Mouse (Mus musculus): ENCODE results near the gene Astl. TPM values are rescaled to one million over a fixed set of nuclear protein-coding genes. Genes with fewer than 3 reads are reported as not detected.

Gene Astl
- polyA plus RNA-seq, 1 experiment = 0.01 TPM

DNA sequence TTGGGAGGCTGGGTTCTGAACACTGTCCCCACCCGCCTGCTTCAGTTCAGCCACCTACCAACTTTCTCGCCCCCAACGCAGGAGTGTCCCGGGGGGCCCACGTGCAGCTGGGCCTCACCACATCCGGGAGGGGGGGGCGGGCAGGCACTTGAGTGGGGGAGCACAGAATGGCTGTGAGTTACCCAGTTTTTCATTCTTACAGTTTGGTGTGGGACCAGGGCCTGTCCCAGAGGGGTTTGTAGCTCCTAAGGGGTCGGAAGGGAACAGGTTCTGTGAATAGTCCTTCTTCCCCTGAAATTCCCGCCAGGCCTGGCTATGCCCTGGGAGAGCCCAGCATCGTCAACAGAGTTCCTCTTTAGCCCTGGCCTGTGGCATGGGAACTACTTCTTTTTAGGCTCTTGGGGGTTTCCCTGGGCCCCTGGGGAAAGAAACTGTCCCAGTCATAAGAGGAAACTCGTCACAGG is 3.3 kb upstream of the Astl start:
- Histone ChIP-seq H3ac (ENCODE audit: control insufficient read depth, insufficient read length) (no peak overlapping the region), H3K27me3 (ENCODE audit: control insufficient read depth, insufficient read depth, insufficient read length) (no peaks in the 10 kb centered on the region), H3K36me3 (ENCODE audit: control insufficient read depth, insufficient read depth) (no peaks in the 10 kb centered on the region), H3K4me3 (peak overlapping the region; percentile 29), H3K4me2 (ENCODE audit: low read depth) (peak overlapping the region; percentile 3), H3K79me2 (ENCODE audit: control insufficient read depth, insufficient read depth) (no peaks in the 10 kb centered on the region)
- TF ChIP-seq POLR2A (IDR thresholded peaks at IDR 0.05; ENCODE audit: insufficient read length, low read depth) (no peak), E2F4 (IDR thresholded peaks at IDR 0.05; ENCODE audit: insufficient read depth) (no peak), POLR2AphosphoS2 (IDR thresholded peaks at IDR 0.05; ENCODE audit: insufficient read length, low read depth) (no peak), TCF3 (IDR thresholded peaks at IDR 0.05; ENCODE audit: insufficient read length, low read depth) (no peak), USF1 (IDR thresholded peaks at IDR 0.05; ENCODE audit: low read depth) (no peak), REST (IDR thresholded peaks at IDR 0.05; ENCODE audit: insufficient read depth, insufficient read length) (no peak), CEBPB (IDR thresholded peaks at IDR 0.05; ENCODE audit: insufficient read depth, poor library complexity, severe bottlenecking) (no peak), TCF12 (IDR thresholded peaks at IDR 0.05; ENCODE audit: insufficient read depth, poor library complexity, severe bottlenecking) (no peak), MYOD1 (IDR thresholded peaks at IDR 0.05; ENCODE audit: control insufficient read depth in 1 of 3, insufficient read length in 2 of 3, low read depth in 2 of 3) (no peak), SRF (IDR thresholded peaks at IDR 0.05; ENCODE audit: control insufficient read depth, insufficient read length, low read depth) (no peak), MAX (IDR thresholded peaks at IDR 0.05; ENCODE audit: low read depth) (no peak), MYOG (IDR thresholded peaks at IDR 0.05; ENCODE audit: control insufficient read depth in 1 of 3, insufficient read depth in 1 of 3, insufficient read length in 2 of 3, low read depth in 2 of 3) (no peak)

DNA sequence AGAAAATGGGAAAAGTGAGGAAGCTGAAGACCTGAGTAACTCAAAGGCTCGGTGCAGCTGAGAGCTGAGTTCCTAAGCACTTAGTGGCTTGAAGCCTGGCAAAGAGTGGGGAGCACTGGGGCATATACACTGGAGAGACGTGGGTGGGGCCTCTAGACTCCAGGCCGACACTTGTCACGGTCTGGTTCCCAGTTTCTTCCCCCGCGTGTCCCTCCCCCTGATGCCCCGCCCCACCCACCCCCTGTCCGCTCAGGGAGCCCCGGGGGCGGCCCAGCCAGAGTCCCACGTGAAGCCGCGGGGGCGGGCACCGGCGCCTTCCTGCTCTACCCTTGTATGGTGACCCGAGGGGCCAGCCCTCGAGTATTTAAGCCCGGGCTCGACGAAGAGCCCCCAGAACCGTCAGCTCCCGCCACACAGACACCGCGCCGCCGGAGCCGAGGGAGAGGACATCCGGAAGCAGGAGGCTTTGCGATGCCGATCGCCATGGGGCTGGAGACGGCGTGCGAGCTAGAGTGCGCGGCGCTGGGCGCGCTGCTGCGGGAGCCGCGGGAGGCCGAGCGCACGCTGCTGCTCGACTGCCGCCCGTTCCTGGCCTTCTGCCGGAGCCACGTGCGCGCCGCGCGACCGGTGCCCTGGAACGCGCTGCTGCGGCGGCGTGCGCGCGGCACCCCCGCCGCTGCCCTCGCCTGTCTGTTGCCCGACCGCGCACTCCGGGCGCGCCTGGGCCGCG is 2.5 kb upstream of the Astl start, which contains the start of gene Dusp2:
TSS of gene Dusp2 (plus strand) at position 393 of the 730 bp plus-strand sequence.
- Histone ChIP-seq H3K27me3 (ENCODE audit: control insufficient read depth, insufficient read depth, insufficient read length) (no peaks in the 10 kb centered on the region), H3ac (ENCODE audit: control insufficient read depth, insufficient read length) (peak within 1 kb of the TSS; percentile 72), H3K79me2 (ENCODE audit: control insufficient read depth, insufficient read depth) (no peaks in the 10 kb centered on the region), H3K4me2 (ENCODE audit: low read depth) (peak within 1 kb of the TSS; percentile 85), H3K4me3 (peak within 1 kb of the TSS; percentile 29), H3K36me3 (ENCODE audit: control insufficient read depth, insufficient read depth) (no peaks in the 10 kb centered on the region)
- TF ChIP-seq POLR2AphosphoS2 (IDR thresholded peaks at IDR 0.05; ENCODE audit: insufficient read length, low read depth) (peak; percentile 53), USF1 (IDR thresholded peaks at IDR 0.05; ENCODE audit: low read depth) (peak; percentile 37), TCF12 (IDR thresholded peaks at IDR 0.05; ENCODE audit: insufficient read depth, poor library complexity, severe bottlenecking) (no peak), MAX (IDR thresholded peaks at IDR 0.05; ENCODE audit: low read depth) (peak; percentile 6), TCF3 (IDR thresholded peaks at IDR 0.05; ENCODE audit: insufficient read length, low read depth) (no peak), SRF (IDR thresholded peaks at IDR 0.05; ENCODE audit: control insufficient read depth, insufficient read length, low read depth) (no peak), MYOD1 (IDR thresholded peaks at IDR 0.05; ENCODE audit: control insufficient read depth in 1 of 3, insufficient read length in 2 of 3, low read depth in 2 of 3) (peak in 1 of 3 experiments; percentile 9), REST (IDR thresholded peaks at IDR 0.05; ENCODE audit: insufficient read depth, insufficient read length) (no peak), POLR2A (IDR thresholded peaks at IDR 0.05; ENCODE audit: insufficient read length, low read depth) (peak; percentile 72), E2F4 (IDR thresholded peaks at IDR 0.05; ENCODE audit: insufficient read depth) (no peak), MYOG (IDR thresholded peaks at IDR 0.05; ENCODE audit: control insufficient read depth in 1 of 3, insufficient read depth in 1 of 3, insufficient read length in 2 of 3, low read depth in 2 of 3) (peak in 1 of 3 experiments; percentile 34), CEBPB (IDR thresholded peaks at IDR 0.05; ENCODE audit: insufficient read depth, poor library complexity, severe bottlenecking) (no peak)

DNA sequence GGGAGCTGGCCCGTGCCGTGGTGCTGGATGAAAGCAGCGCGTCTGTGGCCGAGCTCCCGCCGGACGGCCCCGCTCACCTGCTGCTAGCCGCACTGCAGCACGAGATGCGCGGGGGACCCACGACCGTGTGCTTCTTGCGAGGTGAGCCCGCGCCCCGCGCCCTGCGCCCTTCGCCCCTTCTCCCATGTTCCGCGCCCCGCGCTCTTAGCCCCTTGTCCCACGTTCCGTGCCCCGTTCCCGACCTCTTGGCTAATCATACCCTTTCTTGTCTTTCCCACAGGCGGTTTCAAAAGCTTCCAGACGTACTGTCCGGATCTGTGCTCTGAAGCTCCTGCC is 2.0 kb upstream of the Astl start:
- Histone ChIP-seq H3K36me3 (ENCODE audit: control insufficient read depth, insufficient read depth) (no peaks in the 10 kb centered on the region), H3K4me3 (peak overlapping the region; percentile 29), H3K79me2 (ENCODE audit: control insufficient read depth, insufficient read depth) (no peaks in the 10 kb centered on the region), H3K4me2 (ENCODE audit: low read depth) (peak overlapping the region; percentile 85), H3K27me3 (ENCODE audit: control insufficient read depth, insufficient read depth, insufficient read length) (no peaks in the 10 kb centered on the region), H3ac (ENCODE audit: control insufficient read depth, insufficient read length) (peak overlapping the region; percentile 72)
- TF ChIP-seq REST (IDR thresholded peaks at IDR 0.05; ENCODE audit: insufficient read depth, insufficient read length) = no peak
- no peak for TF ChIP-seq TCF3 (IDR thresholded peaks at IDR 0.05; ENCODE audit: insufficient read length, low read depth)

DNA sequence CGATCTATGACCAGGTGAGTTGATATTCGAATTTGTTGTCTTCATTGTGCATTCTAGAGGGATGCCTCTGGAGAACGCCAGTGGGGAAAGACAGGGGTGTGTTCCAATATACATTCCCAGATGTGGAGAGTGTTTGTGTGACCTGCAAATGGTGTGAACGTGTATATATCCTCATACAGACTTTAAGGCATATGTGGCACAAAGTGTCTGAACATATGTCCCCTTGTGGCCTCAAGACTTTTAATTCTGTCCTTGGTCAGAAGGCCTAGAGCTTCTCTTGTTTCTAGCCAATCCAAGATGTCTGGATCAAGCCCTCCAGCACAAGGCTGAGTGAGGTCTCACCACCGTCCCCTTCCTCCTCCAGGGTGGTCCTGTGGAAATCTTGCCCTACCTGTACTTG is 1.6 kb upstream of the Astl start:
- Histone ChIP-seq H3K4me3 (peak overlapping the region; percentile 29), H3K27me3 (ENCODE audit: control insufficient read depth, insufficient read depth, insufficient read length) (no peaks in the 10 kb centered on the region), H3K4me2 (ENCODE audit: low read depth) (peak overlapping the region; percentile 85), H3ac (ENCODE audit: control insufficient read depth, insufficient read length) (peak overlapping the region; percentile 72), H3K36me3 (ENCODE audit: control insufficient read depth, insufficient read depth) (no peaks in the 10 kb centered on the region), H3K79me2 (ENCODE audit: control insufficient read depth, insufficient read depth) (no peaks in the 10 kb centered on the region)
- TF ChIP-seq MYOG (IDR thresholded peaks at IDR 0.05; ENCODE audit: control insufficient read depth in 1 of 3, insufficient read depth in 1 of 3, insufficient read length in 2 of 3, low read depth in 2 of 3) (no peak), SRF (IDR thresholded peaks at IDR 0.05; ENCODE audit: control insufficient read depth, insufficient read length, low read depth) (no peak), MYOD1 (IDR thresholded peaks at IDR 0.05; ENCODE audit: control insufficient read depth in 1 of 3, insufficient read length in 2 of 3, low read depth in 2 of 3) (no peak), TCF3 (IDR thresholded peaks at IDR 0.05; ENCODE audit: insufficient read length, low read depth) (no peak), TCF12 (IDR thresholded peaks at IDR 0.05; ENCODE audit: insufficient read depth, poor library complexity, severe bottlenecking) (no peak), MAX (IDR thresholded peaks at IDR 0.05; ENCODE audit: low read depth) (no peak), CEBPB (IDR thresholded peaks at IDR 0.05; ENCODE audit: insufficient read depth, poor library complexity, severe bottlenecking) (no peak), E2F4 (IDR thresholded peaks at IDR 0.05; ENCODE audit: insufficient read depth) (no peak), POLR2AphosphoS2 (IDR thresholded peaks at IDR 0.05; ENCODE audit: insufficient read length, low read depth) (no peak), USF1 (IDR thresholded peaks at IDR 0.05; ENCODE audit: low read depth) (no peak), REST (IDR thresholded peaks at IDR 0.05; ENCODE audit: insufficient read depth, insufficient read length) (no peak), POLR2A (IDR thresholded peaks at IDR 0.05; ENCODE audit: insufficient read length, low read depth) (no peak)
